10 mouse cellular contexts compared by ENCODE assay signal in the genomic region with DNA sequence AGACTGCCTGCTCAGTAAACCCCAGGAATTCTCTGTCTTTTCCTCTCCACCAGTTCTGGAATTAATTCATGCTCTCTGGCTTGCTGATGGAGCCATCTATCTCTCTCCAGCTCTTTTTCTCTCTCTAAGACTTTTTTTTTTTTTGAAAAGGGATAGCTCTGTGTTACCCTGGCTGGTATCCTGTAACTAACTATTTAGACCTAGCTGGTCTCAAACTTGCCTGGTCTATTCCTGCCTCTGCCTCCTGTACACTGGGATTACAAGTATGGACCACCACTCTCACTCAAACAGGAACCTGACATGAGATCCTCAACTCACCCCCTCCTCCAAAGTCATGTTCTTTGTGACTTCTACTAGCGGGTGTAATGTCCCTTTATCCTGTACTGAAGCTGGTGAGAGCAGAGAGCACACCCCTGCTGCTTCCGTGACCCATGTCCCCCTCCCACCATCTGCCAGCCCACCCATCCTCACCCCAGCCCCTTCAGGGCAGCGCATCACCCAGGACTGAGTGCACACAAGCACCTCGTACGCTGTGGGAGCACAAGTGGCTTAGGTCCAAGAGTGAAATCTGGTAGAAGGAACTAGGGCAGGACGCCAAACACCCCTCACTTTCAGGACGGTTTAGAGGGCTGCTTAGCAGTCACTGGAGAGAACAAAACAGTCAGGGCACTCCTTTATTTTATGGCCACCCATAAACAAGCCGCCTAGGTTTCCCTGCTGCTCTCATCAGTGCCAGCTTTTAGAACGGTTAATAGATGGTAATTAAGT. TPM values are rescaled to one million over a fixed set of nuclear protein-coding genes. Genes with fewer than 3 reads are reported as not detected.
DNase-seq lines count a peak whose midpoint lies in the region; ATAC-seq and TF ChIP-seq lines count a peak whose summit lies in the region.
"Had no signal": no experiment of that assay in that cellular context is flagged by ENCODE, and none has a peak within 500 bp of the region (broad histone marks: within the 10 kb centered on the region; RNA-seq: fewer than 3 reads in every experiment).

No protein-coding gene starts in this region.

- no peak for TF ChIP-seq POLR2A in brain, embryonic 14.5 days (IDR thresholded peaks at IDR 0.05; ENCODE audit: borderline replicate concordance, extremely low read depth, insufficient read depth, insufficient read length, poor library complexity, severe bottlenecking)

- WGBS in kidney, embryonic 16.5 days = 9% methylated on average over 9 of the region's 9 CpGs
- WGBS in hindbrain, embryonic 15.5 days = 8% methylated on average over 9 of the region's 9 CpGs
- WGBS in midbrain, embryonic 10.5 days = 28% methylated on average over 9 of the region's 9 CpGs

- H3K4me3 ChIP-seq in kidney, embryonic 16.5 days (ENCODE audit: low read length) = no peak overlapping the region
- no peak overlapping the region for H3K4me3 ChIP-seq in hindbrain, embryonic 15.5 days
- H3K4me3 ChIP-seq in midbrain, embryonic 10.5 days = no peak overlapping the region

- no peaks in the 10 kb centered on the region for H3K27me3 ChIP-seq in kidney, embryonic 16.5 days (ENCODE audit: insufficient read depth, low read length)
- no peaks in the 10 kb centered on the region for H3K27me3 ChIP-seq in hindbrain, embryonic 15.5 days
- H3K27me3 ChIP-seq in midbrain, embryonic 10.5 days (ENCODE audit: low read depth, poor library complexity, severe bottlenecking) = no peaks in the 10 kb centered on the region

- TF ChIP-seq CTCF in brain, embryonic 14.5 days (IDR thresholded peaks at IDR 0.05; ENCODE audit: borderline replicate concordance, extremely low read depth, insufficient read depth, insufficient read length) = no peak

- no peak for DNase-seq in kidney, adult 18-20 months
- peak; percentile 93 for DNase-seq in brain, embryonic 14.5 days (ENCODE audit: low read depth)
- DNase-seq in midbrain, embryonic 10.5 days (ENCODE audit: low spot score) = no peak
- DNase-seq in c-Kit-positive CD71-positive TER-119-positive erythroid progenitor cells, embryonic 14.5 days (ENCODE audit: low spot score) = no peak
- no peak for DNase-seq in adrenal gland, adult 18-20 months (ENCODE audit: low spot score in 2 of 2)
- DNase-seq: adrenal gland, postnatal 10 days had no signal

- H3K4me2 ChIP-seq in kidney, embryonic 16.5 days (replicated peaks; ENCODE audit: low read depth, low read length) = 0 out of 2 replicates have a peak overlapping the region, but pooled peaks have one; percentile 12
- H3K4me2 ChIP-seq in hindbrain, embryonic 15.5 days = 0 out of 2 replicates have a peak overlapping the region, but pooled peaks have one; percentile 7

- H3K9me3 ChIP-seq in kidney, embryonic 16.5 days (ENCODE audit: low read length) = no peaks in the 10 kb centered on the region
- H3K9me3 ChIP-seq in hindbrain, embryonic 15.5 days = no peaks in the 10 kb centered on the region
- no peaks in the 10 kb centered on the region for H3K9me3 ChIP-seq in midbrain, embryonic 10.5 days (replicated peaks)

- no peaks in the 10 kb centered on the region for H3K36me3 ChIP-seq in kidney, embryonic 16.5 days (ENCODE audit: insufficient read depth, low read length)
- H3K36me3 ChIP-seq in hindbrain, embryonic 15.5 days = no peaks in the 10 kb centered on the region
- no peaks in the 10 kb centered on the region for H3K36me3 ChIP-seq in midbrain, embryonic 10.5 days

- no peak overlapping the region for H3K9ac ChIP-seq in kidney, embryonic 16.5 days (replicated peaks; ENCODE audit: low read length)
- no peak overlapping the region for H3K9ac ChIP-seq in hindbrain, embryonic 15.5 days

- no peak overlapping the region for H3K27ac ChIP-seq in kidney, embryonic 16.5 days (ENCODE audit: low read length)
- H3K27ac ChIP-seq in hindbrain, embryonic 15.5 days (replicated peaks) = peak overlapping the region; percentile 52
- H3K27ac ChIP-seq in midbrain, embryonic 10.5 days (replicated peaks) = peak overlapping the region; percentile 70

- peaks cover 4% of the 10 kb centered on the region for H3K4me1 ChIP-seq in kidney, embryonic 16.5 days (ENCODE audit: insufficient read depth, low read length)
- H3K4me1 ChIP-seq in hindbrain, embryonic 15.5 days (replicated peaks) = peaks cover 21% of the 10 kb centered on the region
- peaks cover 32% of the 10 kb centered on the region for H3K4me1 ChIP-seq in midbrain, embryonic 10.5 days

- ATAC-seq in kidney, embryonic 16.5 days (ENCODE audit: low FRiP score, low TSS enrichment) = no peak
- peak; percentile 69 for ATAC-seq in hindbrain, embryonic 15.5 days (ENCODE audit: low FRiP score, low read depth)
- no peak for ATAC-seq in monocyte, adult 5-6 weeks (replicated peaks; ENCODE audit: insufficient number of reproducible peaks, low FRiP score, low TSS enrichment, poor library complexity, severe bottlenecking)

RNA-seq across cellular contexts. Expression of gene 1700013F07Rik, which starts 23.1 kb away (rescaled TPM):
- 0.37 and 0.41 TPM in 2 replicates for polyA plus RNA-seq in kidney, embryonic 16.5 days (2015; fragmentation: Nextera tagmentation; extraction: Ambion mirVana)
- 2.1 and 2.4 TPM in 2 replicates for polyA plus RNA-seq in brain, embryonic 14.5 days (2012; rRNA removed)
- polyA plus RNA-seq in hindbrain, embryonic 15.5 days (2015; fragmentation: Nextera tagmentation; extraction: Ambion mirVana) = 2.4 and 2.5 TPM in 2 replicates
- 0.49 and 0.63 TPM in 2 replicates for polyA plus RNA-seq in midbrain, embryonic 10.5 days (2016; fragmentation: Nextera tagmentation; extraction: Ambion mirVana)
- not detected for total RNA-seq in adrenal gland, adult 18-20 months (2021)
- total RNA-seq in monocyte, adult 5-6 weeks (2017) = not detected in 3 replicates
- total RNA-seq: hematopoietic stem cell, adult 5-6 weeks had no signal

RNA-seq across cellular contexts. Expression of gene 5330417C22Rik, which starts 25.4 kb away (rescaled TPM):
- 1.4 TPM in 2 replicates for polyA plus RNA-seq in kidney, embryonic 16.5 days (2015; fragmentation: Nextera tagmentation; extraction: Ambion mirVana)
- polyA plus RNA-seq in brain, embryonic 14.5 days (2012; rRNA removed) = 7.2 and 9.2 TPM in 2 replicates
- polyA plus RNA-seq in hindbrain, embryonic 15.5 days (2015; fragmentation: Nextera tagmentation; extraction: Ambion mirVana) = 15.1 and 18.9 TPM in 2 replicates
- 2.6 and 3.2 TPM in 2 replicates for polyA plus RNA-seq in midbrain, embryonic 10.5 days (2016; fragmentation: Nextera tagmentation; extraction: Ambion mirVana)
- total RNA-seq in adrenal gland, adult 18-20 months (2021) = 1 to 10 TPM; 1.8 to 4.0 TPM
- total RNA-seq in monocyte, adult 5-6 weeks (2017) = 0.11 to 0.19 TPM in 2 of 3 replicates, not detected in the other

RNA-seq across cellular contexts. Expression of gene Tmem167b, which starts 51.4 kb away (rescaled TPM):
- polyA plus RNA-seq in kidney, embryonic 16.5 days (2015; fragmentation: Nextera tagmentation; extraction: Ambion mirVana) = 38.0 and 38.4 TPM in 2 replicates
- polyA plus RNA-seq in brain, embryonic 14.5 days (2012; rRNA removed) = 9.1 and 18.1 TPM in 2 replicates
- 51.1 and 54.0 TPM in 2 replicates for polyA plus RNA-seq in hindbrain, embryonic 15.5 days (2015; fragmentation: Nextera tagmentation; extraction: Ambion mirVana)
- 38.6 and 50.8 TPM in 2 replicates for polyA plus RNA-seq in midbrain, embryonic 10.5 days (2016; fragmentation: Nextera tagmentation; extraction: Ambion mirVana)
- total RNA-seq in adrenal gland, adult 18-20 months (2021) = 10 to 100 TPM; 55.7 to 59.4 TPM
- 67.3 to 88.2 TPM (median 82.3 TPM) in 3 replicates for total RNA-seq in monocyte, adult 5-6 weeks (2017)
